Mouse (Mus musculus) spleen, postnatal 10 days (tissue): Measurements from ENCODE around the gene Smpdl3b.
A peak's percentile ranks its signal among the peaks of the same experiment; 100 is the strongest.
"Not testable (repeated sequence)": the region's sequence is repeated elsewhere in the genome, so short reads cannot be mapped to it uniquely, and the experiment has no call there.

Source experiments
- DNase-seq, 2 experiments: peaks; one replicate each; pipeline ENCODE4 v3.0.0; 2021 to 2022; ENCODE audit warnings: low spot score in 2 of 2

Smpdl3b gene

DNA sequence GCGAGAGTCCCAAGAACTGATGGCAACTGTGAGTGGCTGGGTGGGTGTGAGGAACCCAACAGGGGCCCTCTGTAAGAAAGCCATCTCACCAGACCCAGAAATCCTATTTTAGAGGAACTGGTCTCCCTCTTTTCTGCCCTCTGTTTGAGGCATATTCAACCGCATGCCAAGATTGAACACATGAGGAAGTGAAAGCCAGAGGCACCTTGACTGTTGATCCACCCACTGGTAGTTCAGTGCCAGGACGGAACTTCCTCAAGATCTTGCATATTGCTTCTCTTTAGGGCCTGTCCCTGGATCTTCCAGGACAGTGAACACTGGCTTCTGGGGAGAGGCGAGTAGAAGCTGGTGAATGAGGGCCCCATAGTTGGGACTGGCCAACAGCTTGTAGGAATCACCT, 23.2 kb upstream of the Smpdl3b start:
- DNase-seq, result no peak

DNA sequence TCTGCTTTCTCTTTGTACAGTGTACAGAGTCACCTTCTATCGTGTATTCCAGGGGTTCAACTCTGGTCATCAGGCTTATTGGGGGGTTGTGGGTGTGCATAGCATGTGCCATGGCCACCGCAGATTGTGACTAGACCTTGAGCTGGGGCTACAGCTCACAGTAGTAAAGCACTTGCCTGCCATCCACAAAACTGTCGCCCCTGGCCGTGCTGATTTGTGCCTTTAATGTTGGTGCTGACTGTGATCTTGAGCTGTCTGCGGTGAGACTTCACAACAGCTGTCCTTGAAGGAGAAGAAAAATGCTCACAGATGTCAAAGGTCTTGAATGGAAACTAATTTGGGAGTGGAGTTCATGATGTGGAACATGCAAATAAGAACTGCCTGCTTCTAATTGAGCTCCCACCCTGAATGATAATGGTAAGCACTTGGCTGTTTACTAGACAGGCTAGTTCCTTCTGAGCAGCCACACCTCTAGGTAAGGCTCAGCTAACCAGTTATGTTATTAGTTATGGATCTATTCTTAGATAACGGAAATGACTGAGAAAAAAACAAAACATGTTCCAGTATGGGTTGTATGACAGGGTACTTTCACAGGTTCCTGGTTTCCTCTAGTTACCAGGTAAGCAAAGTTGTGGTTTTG, 21.6 kb upstream of the Smpdl3b start:
- DNase-seq, result no peak

DNA sequence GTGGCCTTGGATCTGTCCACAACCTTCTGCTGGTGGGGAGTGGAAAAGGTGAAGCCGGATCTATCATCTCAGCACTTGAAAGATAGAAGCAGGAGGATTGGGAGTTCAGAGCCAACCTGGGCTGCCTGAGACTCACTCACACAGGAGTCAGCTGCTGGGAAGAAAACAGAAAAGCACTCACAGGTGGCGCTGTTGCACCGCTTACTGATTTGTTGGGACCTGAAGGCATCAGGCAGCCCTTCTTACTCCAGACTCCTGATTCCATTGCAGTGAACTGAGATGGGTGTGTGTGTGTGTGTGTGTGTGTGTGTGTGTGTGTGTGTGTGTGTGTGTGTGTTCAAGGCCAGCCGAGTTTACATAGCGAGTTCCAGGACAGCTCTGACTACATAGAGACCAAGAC, 19.7 kb upstream of the Smpdl3b start:
- DNase-seq, result peak; percentile 68 to 86

DNA sequence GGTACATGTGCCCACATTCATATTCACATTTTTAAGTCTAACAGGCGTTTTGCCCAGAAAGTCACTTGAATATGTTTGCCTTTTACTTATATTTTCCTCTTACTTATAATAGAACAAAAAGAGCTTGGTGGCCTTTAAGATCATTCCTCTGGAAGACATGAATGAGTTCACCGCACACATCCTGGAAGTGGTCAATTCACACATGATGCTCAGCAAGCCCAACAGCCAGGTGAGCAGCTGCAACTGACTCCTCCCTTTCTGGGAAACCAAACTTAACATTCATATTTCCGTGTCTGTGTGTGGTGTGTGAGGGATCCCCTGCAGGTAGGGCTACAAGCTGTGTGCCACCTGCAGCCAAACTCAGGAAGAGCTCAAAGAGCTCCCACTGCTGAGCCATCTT, 17.9 kb upstream of the Smpdl3b start:
- no peak for DNase-seq

DNA sequence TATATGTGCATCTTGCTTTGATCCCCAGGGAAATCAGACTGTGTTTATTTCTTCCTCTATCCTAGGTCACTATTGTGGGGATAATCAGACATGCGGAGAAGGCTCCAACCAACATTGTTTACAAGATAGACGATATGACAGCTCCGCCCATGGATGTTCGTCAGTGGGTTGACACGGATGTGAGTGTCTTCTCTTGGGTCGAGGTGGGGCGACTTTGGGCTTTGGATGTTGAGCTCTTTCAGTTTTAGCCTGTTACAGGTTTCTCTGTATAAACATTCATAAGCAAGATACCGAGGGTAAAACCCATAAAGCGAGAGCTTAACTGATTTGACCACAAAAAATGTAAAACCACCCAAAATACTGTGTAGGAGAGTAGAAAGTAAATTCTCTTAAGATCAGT, 14.7 kb upstream of the Smpdl3b start:
- no peak for DNase-seq

DNA sequence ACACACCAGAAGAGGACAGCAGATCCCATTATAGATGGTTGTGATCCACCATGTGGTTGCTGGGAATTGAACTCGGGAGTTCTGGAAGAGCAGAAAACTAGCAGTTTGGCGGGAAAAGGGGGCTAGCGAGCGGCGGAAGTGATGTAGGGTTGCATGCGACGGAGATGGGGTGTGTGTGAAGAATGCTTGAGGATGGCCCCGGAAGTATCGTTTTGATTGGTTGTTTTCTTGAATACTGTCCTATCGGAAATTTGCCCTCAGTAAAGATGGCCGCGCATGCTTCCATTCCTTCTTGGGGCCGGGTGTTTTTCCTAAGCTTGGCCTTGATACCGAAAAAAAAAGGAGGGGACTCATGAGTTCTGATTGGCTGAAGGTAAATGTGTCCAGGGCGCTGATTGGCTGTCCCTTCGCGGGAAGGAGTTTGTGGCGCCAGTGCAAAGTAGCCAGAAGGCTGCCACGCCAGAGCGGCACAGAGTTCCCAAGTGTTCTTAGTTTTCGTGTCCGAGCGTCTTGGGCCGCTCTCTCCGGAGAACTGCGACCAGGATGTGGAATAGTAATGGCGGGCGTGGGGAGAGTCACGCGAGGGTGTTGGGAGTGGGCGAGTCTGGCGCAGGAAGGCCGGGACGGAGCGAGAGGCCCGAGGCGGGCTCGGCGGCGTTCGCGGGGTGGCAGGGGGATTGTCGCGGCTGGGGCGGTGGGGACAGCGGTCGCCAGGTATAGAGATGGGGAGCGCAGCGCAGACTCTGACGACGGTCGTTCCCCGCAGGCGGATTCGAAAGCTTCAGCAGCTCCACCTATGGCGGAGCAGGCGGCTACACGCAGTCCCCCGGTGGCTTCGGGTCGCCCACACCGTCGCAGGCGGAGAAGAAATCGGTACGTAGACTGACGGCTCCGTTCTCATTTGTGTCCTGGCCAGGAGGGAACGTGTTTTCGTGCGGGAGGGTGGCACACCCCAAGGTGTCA, 11.1 kb upstream of the Smpdl3b start, which contains the start of gene Rpa2:
TSS of gene Rpa2 (plus strand) at position 419 of the 963 bp plus-strand sequence.
- DNase-seq, result peak; percentile 97 to 99

DNA sequence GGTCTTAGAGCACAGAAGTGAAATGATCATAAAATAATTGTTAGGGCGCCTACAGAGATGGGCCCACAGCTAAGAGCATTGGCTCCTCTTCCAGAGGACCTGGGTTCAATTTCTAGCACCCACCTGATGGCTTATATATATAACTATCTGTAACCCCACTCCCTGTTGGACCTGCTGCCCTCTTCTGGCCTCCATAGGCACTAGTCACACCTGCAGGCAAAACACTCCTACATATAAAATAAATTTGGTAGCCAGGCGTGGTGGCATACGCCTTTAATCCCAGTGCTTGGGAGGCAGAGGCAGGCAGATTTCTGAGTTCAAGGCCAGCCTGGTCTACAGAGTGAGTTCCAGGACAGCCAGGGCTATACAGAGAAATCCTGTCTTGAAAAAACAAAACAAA, 6.1 kb upstream of the Smpdl3b start:
- not testable (repeated sequence) for DNase-seq

DNA sequence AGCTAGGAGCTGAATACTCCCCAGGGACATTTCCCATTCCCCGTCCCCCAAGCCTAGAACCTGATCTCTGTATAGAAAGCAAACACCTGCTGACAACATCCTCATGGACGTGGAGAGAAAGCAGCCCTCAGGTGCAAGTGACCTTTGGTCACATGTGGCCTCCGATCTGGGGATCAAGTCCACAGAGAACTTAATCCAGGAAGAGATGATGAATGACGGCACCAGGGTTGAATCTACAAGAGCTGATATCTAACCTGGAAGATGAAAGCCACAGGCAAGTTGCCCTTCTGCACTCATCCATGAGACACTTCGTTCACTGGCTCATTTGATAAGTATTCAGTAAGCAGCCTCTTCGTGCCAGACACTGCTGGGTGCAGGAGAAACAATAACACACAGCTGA, 5.5 kb upstream of the Smpdl3b start:
- no peak for DNase-seq

DNA sequence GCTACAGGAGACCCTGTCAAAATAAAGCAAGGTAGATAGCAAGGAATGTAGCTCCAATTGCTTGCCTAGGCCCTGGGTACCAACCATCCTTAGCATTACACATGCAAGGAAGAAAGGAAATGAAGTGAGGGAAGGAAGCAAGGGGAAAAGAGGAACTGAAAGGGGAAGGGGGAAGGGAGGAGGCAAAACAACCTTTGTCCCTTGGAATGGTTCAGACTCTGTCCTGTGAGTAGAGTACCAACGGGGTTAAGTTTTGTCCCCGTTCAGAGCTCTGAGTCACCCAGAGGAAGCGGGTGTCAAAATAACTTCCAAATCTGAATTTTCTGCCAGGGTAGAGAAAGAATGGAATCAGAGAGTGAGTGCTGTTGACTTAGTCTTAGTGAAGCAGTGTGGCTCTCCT, 3.2 kb upstream of the Smpdl3b start:
- no peak for DNase-seq

DNA sequence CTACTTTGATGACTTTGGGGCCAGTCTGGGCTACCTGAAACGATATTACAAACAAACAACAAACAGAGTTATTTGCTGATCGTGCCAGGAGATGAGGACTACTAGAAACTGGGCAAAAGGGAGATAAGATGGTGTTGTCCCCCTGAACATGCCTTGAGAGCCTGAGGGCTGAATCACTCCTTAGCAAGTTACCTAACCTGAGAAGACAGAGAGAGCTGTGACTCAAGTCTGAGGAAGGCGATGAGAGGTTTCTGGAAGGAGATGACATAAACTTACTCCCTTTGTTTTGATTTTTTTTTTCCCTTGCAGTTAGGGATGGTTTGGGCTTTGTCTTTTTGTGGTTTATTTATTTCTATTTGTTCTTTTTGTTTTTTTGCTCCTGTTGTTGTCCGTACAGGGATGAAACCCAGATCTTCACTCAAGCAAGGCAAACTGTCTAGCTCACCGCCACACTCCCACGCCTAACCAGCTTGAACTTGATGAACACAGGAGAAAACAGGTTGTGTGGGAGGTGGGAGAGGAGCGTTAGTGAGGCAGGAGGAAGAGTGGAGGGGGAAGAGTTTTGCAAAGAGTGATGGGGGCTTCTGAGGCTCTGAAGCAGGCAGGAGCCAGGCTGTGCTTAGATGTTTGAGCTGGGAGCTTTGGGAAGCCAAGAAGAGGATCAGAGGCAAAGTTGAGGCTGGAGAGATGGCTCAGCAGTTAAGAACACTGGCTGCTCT, 740 bp upstream of the Smpdl3b start:
- no peak for DNase-seq

DNA sequence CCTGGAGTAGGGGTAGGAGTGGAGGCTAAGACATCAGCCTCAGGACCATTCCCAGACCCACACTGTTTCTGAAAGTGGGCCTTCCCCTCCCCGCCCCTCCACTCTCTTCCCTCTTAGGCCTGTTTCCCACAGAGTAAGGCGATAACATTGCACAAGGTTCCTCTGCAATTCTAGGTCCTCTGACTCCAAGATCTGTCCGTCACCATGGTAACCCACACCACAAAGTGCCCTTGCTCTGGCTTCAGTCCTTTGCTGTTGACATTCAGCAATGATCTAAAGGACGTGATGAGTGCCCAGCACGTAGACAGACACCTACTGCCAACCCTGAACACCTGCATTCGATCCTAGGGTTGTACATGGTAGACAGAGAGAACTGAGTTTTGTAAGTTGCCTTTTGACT, 4.1 kb downstream of the Smpdl3b start:
- no peak for DNase-seq

DNA sequence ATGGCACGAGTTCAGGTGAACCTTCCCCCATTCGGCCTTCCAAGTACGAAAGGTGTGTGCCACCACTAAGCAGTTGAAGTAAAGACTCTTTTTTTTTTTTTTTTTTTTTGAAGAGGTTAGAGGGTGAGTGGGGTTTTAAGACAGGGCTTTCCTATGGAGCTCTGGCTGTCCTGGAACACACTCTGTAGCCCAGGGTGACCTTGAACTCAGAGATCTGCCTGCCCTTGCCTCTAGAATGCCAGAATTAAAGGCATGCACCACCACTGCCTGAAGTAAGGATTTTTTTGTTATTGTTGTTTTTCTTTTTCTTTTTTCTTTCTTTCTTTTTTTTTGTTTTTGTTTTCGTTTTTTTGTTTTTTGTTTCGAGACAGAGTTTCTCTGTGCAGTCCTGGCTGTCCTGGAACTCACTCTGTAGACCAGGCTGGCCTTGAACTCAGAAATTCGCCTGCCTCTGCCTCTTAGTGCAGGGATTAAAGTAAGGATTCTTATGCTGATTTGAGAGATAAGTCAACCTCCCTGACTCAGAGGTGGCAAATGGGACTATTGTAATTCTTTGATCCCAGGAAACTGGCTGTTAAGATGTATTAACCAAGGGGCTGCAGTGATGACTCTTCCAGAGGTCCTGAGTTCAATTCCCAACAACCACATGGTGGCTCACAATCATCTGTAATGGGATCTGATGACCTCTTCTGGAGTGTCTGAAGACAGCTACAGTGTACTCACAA, 7.6 kb downstream of the Smpdl3b start:
- no peak for DNase-seq

DNA sequence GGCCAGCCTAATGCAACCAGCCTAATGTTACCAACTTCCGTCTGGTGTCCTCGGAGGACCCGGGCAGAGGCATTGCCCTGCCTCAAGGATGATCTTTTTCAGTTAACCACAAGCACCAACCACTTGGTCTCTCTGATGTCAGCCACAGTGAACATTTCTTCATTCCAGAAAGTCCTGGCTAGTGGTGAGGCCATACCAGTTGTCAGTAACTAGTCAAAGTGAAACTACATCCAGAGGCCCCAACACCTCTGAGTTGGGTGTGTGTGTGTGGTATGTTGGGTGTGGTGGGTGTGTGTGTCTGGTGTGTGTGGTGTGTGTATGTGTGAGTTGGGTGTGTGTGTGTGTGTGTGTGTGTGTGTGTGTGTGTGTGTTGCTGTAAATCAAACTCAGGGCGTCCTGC, 8.3 kb downstream of the Smpdl3b start:
- no peak for DNase-seq

DNA sequence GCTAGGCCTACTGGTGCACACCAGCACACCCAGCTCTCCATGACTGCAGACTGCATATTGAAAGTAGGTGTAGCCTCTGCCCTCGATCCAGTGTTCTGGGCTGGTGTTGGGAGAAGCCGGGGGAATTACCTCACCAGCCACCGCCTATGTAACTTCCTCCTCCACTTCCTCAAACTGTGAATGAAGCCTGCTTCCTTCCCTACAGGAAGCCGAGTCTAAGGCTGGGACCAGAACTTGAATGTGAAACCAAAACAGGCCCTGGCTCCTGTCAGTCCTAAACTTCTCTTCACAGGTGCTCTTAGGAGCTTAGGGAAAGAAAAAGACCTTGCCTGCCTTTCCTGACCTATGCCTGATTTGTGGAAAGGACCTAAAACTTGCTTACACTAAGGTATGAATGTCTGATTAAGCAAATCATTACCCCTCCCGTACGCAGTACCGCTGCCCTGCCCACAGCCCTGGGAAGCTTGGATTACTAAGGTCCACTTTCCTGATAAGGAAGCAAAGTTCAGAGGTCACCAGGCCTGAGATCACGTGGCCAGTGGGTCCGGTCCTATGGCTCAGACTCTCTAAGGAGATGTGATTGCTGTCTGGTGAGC, 9.3 kb downstream of the Smpdl3b start:
- peak; percentile 26 to 43 for DNase-seq

DNA sequence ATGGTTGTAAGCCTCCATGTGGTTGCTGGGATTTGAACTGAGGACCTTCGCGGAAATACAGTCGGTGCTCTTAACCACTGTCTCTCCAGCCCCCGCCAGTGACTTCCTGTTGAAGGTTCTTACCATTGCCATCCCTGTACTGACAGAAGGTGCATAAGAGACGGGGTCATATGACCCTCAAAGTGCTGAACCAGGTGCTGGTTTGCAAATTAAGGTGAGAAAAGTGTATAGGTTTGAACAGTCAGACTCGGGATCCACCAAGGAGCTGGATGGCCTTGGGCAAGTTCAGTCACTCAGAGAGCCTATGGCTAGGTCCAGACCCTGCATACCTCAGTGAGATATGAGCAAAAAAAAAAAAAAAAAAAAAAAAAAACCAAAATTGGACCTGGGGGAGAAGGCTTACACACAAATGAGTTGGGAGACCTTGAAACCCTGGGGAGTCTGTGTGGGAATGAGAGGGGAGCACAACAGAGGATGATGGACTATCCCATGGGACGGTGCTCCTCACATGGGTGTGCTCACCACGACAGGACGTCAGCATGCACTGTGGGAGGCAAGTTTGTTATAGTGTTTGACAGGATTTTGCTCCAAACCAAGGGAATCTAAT, 10.0 kb downstream of the Smpdl3b start:
- no peak for DNase-seq

DNA sequence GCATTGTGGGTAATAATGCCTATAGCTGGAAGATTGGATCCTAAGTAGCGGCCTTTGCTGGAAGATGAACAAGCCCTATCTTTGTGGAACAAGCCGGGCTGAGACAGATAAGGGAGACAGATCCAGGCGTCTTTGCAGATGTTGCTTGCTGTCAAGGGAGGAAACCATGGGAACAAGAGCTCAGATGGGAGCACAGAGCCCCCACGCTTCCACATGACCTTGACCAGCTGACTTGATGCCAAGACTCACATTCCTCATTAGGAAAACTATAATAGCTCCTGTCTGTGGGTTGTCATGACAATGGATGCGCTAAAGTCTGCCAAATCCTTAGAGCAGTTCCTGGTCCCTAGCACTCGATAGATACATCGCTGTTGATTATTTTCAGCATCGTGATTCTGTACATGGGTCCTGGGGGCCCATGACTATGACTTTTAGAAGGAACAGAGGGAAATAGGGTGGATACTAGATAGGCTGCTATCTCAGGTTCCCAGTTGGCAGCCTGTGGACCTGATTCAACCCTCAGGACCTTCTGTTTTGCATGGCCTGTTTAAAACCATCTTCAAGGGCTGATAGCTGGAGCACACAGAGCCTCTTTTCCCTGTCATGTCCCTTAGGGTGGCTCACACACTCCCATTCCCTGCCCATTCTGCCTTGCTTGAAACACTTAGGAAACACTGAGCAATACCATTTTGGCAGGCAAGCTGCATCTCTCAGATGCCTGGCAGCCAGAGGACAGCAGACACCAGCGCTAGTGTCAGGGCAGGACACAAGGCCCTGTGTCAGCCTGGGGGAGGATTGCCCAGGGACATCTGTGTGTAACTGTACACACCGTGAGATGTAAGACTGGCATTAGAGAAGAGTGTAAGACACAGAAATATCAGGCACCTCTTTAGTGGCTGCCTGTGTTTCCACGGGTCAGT, 12.8 kb downstream of the Smpdl3b start:
- DNase-seq, result no peak

DNA sequence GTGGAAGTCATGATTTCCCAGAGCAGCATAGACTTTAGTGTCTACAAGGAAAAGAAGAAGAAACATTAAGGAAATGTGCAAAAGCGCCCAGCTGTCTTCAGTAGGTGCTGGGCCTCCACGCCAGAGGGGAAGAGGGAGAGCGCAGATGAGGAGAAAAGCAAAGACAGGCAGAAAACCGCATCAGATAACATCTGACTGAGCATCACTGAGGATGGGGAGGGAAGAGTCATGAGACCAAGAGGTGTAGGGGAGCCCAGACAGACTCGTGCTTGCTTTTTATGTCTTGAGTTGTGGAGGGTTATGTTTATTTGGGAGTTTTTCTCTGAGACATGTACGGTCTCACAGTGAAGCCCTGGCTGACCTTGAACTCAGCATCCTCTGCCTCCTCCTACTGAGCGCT, 15.6 kb downstream of the Smpdl3b start:
- DNase-seq, result no peak

DNA sequence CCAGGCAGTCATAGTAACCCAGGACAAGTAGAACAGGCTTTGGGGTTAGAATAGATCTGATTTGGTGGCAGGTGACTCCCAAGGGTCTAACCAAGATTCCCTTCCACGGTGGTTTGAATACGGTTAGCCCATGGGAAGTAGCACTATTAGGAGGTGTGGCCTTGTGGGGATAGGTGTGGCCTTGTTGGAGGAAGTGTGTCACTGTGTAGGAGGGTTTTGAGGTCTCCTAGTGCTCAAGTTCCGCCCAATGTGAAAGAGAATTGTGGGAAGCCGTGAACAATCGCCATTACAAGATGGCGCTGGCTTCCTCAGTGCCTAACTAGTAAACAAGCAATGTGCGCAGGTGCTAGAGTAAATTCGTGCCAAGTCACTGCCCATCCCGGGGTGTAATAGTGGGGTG, 19.9 kb downstream of the Smpdl3b start:
- DNase-seq, result not testable (repeated sequence)

DNA sequence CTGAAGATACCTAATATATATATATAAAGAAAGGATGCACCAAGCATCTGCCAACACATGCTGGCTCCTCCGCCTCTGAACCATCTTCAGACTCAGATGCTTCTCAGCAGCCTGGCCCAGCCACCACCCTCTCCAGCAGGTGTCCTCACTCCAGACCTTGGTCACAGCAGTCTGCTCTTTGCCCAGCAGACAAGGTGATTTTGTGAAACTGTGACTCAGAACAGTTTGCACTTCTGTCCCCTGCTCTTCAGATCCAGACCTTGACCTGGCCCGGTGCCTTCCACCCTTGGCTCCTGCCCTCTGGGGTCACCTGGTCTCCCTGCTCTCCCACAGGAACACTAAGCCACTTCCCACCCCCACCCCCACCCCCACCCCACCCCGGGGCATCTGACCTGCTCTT, 21.2 kb downstream of the Smpdl3b start:
- no peak for DNase-seq

DNA sequence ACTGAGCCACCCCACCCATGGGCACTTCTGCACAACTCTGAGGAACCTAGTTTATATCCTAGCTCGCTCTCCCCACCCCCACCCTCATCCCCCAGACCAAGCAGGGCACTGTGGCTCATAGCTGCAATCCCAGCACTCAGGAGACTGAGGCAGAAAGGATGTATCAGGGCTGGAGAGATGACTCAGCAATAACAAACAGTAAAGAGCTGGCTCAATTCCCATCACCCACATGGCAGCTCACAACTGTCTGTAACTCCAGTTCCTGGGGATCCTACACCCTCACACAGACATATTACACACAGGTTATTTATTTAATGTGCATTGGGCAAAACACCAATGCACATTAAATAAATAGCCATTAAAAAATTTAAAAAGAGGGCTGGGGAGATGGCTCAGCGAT, 21.7 kb downstream of the Smpdl3b start:
- no peak for DNase-seq
